In the genomic region with DNA sequence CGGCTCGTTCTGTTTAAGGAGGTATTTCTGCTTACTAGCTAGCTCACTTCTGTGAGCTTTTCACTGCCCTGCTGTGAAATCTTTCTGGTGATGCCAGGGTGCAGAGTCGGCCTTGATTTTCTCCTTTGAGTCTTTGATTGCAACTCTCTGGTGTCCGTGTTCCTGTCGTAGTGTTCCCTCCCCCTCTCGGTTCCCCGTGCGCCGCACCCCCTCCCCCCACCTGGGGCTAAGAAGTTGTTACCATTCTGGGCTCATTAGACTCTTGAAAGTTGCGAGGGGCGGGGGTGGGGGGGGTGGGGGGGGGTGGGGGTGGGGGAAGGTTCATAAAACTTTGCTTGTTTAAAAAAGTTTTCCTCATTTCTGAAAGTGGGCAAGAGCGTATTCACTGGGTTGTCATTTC, we compare ENCODE assay signal across 34 mouse cellular contexts. TPM values are rescaled to one million over a fixed set of nuclear protein-coding genes. Genes with fewer than 3 reads are reported as not detected.
DNase-seq lines count a peak whose midpoint lies in the region; ATAC-seq lines count a peak whose summit lies in the region.
"Had no signal": no experiment of that assay in that cellular context is flagged by ENCODE, and none has a peak within 500 bp of the region (broad histone marks: within the 10 kb centered on the region; RNA-seq: fewer than 3 reads in every experiment).

No protein-coding gene starts in this region.

- H3K4me2 ChIP-seq in heart, embryonic 15.5 days = 0 out of 2 replicates have a peak overlapping the region, but pooled peaks have one; percentile 13
- peak overlapping the region; percentile 32 for H3K4me2 ChIP-seq in limb, embryonic 13.5 days (replicated peaks)
- H3K4me2 ChIP-seq: hindbrain, embryonic 14.5 days; midbrain, embryonic 15.5 days; neural tube, embryonic 15.5 days had no signal

- peaks cover 15% of the 10 kb centered on the region for H3K27me3 ChIP-seq in heart, embryonic 10.5 days (ENCODE audit: insufficient read depth, poor library complexity, severe bottlenecking)
- H3K27me3 ChIP-seq in heart, embryonic 15.5 days = peaks cover 3% of the 10 kb centered on the region; the same call in 1 of the 2 replicates
- H3K27me3 ChIP-seq in limb, embryonic 13.5 days = no peaks in the 10 kb centered on the region
- H3K27me3 ChIP-seq: neural tube, embryonic 15.5 days had no signal

- no peaks in the 10 kb centered on the region for H3K36me3 ChIP-seq in heart, embryonic 10.5 days
- no peaks in the 10 kb centered on the region for H3K36me3 ChIP-seq in heart, embryonic 15.5 days
- no peaks in the 10 kb centered on the region for H3K36me3 ChIP-seq in limb, embryonic 13.5 days
- H3K36me3 ChIP-seq: forebrain, embryonic 12.5 days; midbrain, embryonic 10.5 days; midbrain, embryonic 15.5 days; neural tube, embryonic 15.5 days had no signal

- DNase-seq in heart, embryonic 10.5 days (ENCODE audit: low spot score) = no peak
- DNase-seq in heart, postnatal 10 days = no peak
- no peak for DNase-seq in heart, adult 8-10 months (ENCODE audit: low spot score)
- DNase-seq in ZHBTc4 (ENCODE audit: low read depth, low spot score) = peak; percentile 9
- no peak for DNase-seq in adrenal gland, adult 18-20 months (ENCODE audit: low spot score in 2 of 2)
- DNase-seq: adrenal gland, postnatal 10 days; cerebellum, adult 8-10 months; cerebellum, postnatal 25 days; forebrain, postnatal 0 days; kidney, adult 11 months; kidney, postnatal 14 days; layer of hippocampus, adult 9-11 months; liver; lung, adult 2 months; retina, postnatal 1 day; right cerebral cortex, postnatal 14 days; thymus, postnatal 25 days had no signal

- H3K4me1 ChIP-seq in heart, embryonic 10.5 days = peaks cover 23% of the 10 kb centered on the region
- H3K4me1 ChIP-seq in heart, embryonic 15.5 days (replicated peaks) = peaks cover 7% of the 10 kb centered on the region; the same call in 1 of the 2 replicates
- H3K4me1 ChIP-seq in limb, embryonic 13.5 days = peaks cover 16% of the 10 kb centered on the region

- no peaks in the 10 kb centered on the region for H3K9me3 ChIP-seq in heart, embryonic 10.5 days
- H3K9me3 ChIP-seq in heart, embryonic 15.5 days (replicated peaks) = no peaks in the 10 kb centered on the region
- no peaks in the 10 kb centered on the region for H3K9me3 ChIP-seq in limb, embryonic 13.5 days
- H3K9me3 ChIP-seq: forebrain, embryonic 12.5 days; midbrain, embryonic 15.5 days; neural tube, embryonic 15.5 days had no signal

- WGBS in heart, embryonic 10.5 days = 21% methylated on average over 12 of the region's 12 CpGs
- 29% methylated on average over 12 of the region's 12 CpGs for WGBS in heart, embryonic 15.5 days
- 14% methylated on average over 12 of the region's 12 CpGs for WGBS in limb, embryonic 13.5 days

- no peak overlapping the region for H3K4me3 ChIP-seq in heart, embryonic 10.5 days
- H3K4me3 ChIP-seq in heart, embryonic 15.5 days = no peak overlapping the region
- peak overlapping the region; percentile 5; the same call in 1 of the 2 replicates for H3K4me3 ChIP-seq in limb, embryonic 13.5 days
- H3K4me3 ChIP-seq: forebrain, embryonic 12.5 days; midbrain, embryonic 10.5 days; midbrain, embryonic 15.5 days; neural tube, embryonic 15.5 days had no signal

- ATAC-seq in heart, embryonic 15.5 days (replicated peaks; ENCODE audit: insufficient number of reproducible peaks, insufficient read depth, low FRiP score, low read depth) = no peak
- no peak for ATAC-seq in limb, embryonic 13.5 days (ENCODE audit: low FRiP score, low read depth)
- ATAC-seq in erythroblast, adult 5-6 weeks (replicated peaks; ENCODE audit: low FRiP score, poor library complexity, severe bottlenecking) = no peak
- ATAC-seq: activated CD4-positive, CD25-positive, alpha-beta regulatory T cell, adult 4 months; forebrain, postnatal 0 days; midbrain, embryonic 15.5 days had no signal

- no peak overlapping the region for H3K9ac ChIP-seq in heart, embryonic 15.5 days
- no peak overlapping the region for H3K9ac ChIP-seq in limb, embryonic 13.5 days
- H3K9ac ChIP-seq: forebrain, embryonic 12.5 days; forebrain, postnatal 0 days; liver, embryonic 14.5 days; midbrain, embryonic 15.5 days; neural tube, embryonic 15.5 days had no signal

- peak overlapping the region; percentile 56; the same call in 1 of the 2 replicates for H3K27ac ChIP-seq in heart, embryonic 10.5 days
- no peak overlapping the region for H3K27ac ChIP-seq in heart, embryonic 15.5 days
- no peak overlapping the region for H3K27ac ChIP-seq in limb, embryonic 13.5 days
- H3K27ac ChIP-seq: forebrain, embryonic 12.5 days; hindbrain, embryonic 14.5 days; liver, embryonic 14.5 days; midbrain, embryonic 15.5 days; neural tube, embryonic 15.5 days had no signal

- intact Hi-C loops in heart, postnatal 10 days (cut with DNase I) = no loop called here

RNA-seq across cellular contexts. Expression of a gene that starts 3.1 kb away (rescaled TPM):
- 0.14 and 0.25 TPM in 2 replicates for polyA plus RNA-seq in heart, embryonic 10.5 days (2016; fragmentation: Nextera tagmentation; extraction: Ambion mirVana)
- not detected for total RNA-seq in heart, postnatal 10 days (2021)
- polyA plus RNA-seq in heart, embryonic 15.5 days (2015; fragmentation: Nextera tagmentation; extraction: Ambion mirVana) = not detected in 2 replicates
- total RNA-seq in heart, adult 8-10 months (2022) = not detected
- polyA plus RNA-seq in limb, embryonic 13.5 days (2015; fragmentation: Nextera tagmentation; extraction: Ambion mirVana) = 0.14 and 0.32 TPM in 2 replicates
- total RNA-seq in erythroblast, adult 5-6 weeks (2015; ENCODE audit: low replicate concordance) = not detected in 2 replicates
- total RNA-seq in erythroblast, adult 5-6 weeks (2017; ENCODE audit: low replicate concordance) = not detected in 2 replicates
- not detected for total RNA-seq in adrenal gland, adult 18-20 months (2021)
- total RNA-seq: adrenal gland, postnatal 10 days; gastrocnemius, adult 8-10 months; gastrocnemius, postnatal 4 days; hematopoietic stem cell, adult 5-6 weeks had no signal
- polyA plus RNA-seq: activated CD4-positive, CD25-positive, alpha-beta regulatory T cell, adult 4 months; embryonic facial prominence, embryonic 14.5 days; kidney, embryonic 14.5 days; lung, adult 2 months; small intestine, adult 2 months; stomach, embryonic 14.5 days had no signal
